Mouse (Mus musculus) CH12.LX (cell line): ENCODE results near the gene Foxk2. TPM values are rescaled to one million over a fixed set of nuclear protein-coding genes. Genes with fewer than 3 reads are reported as not detected.

Experiments used
- DNase-seq: peaks from one replicate; pipeline ENCODE4 v3.0.0-alpha.2; 2013; ENCODE audit errors: extremely low read depth
- H3K27ac ChIP-seq: 2 replicates; pipeline ENCODE4 v1.5.1; 2012; ENCODE audit warnings: low read depth, mild to moderate bottlenecking, control low read depth, moderate library complexity; ENCODE audit not compliant: insufficient read depth
- H3K27me3 ChIP-seq: replicated peaks from 2 replicates; pipeline ENCODE3; 2012; ENCODE audit warnings: inconsistent platforms
- H3K36me3 ChIP-seq, 2 experiments: replicated peaks in 1 of 2; 2 replicates each; pipeline versions ENCODE3 to v1.6.1; 2012; ENCODE audit warnings: inconsistent platforms in 1 of 2, low read length in 1 of 2, mild to moderate bottlenecking in 1 of 2, mixed read lengths in 1 of 2, moderate library complexity in 1 of 2; ENCODE audit not compliant: control insufficient read depth in 1 of 2, insufficient read depth in 1 of 2
- H3K4me1 ChIP-seq, 2 experiments: 2 replicates each; pipeline ENCODE4 v1.6.1; 2012; ENCODE audit warnings: inconsistent platforms in 1 of 2, moderate library complexity in 1 of 2; ENCODE audit not compliant: insufficient read depth in 2 of 2, control insufficient read depth in 1 of 2
- H3K4me2 ChIP-seq: 2 replicates; pipeline ENCODE4 v1.6.1; 2012; ENCODE audit warnings: low read depth, mild to moderate bottlenecking, control low read depth; ENCODE audit not compliant: poor library complexity, insufficient read depth, severe bottlenecking
- H3K4me3 ChIP-seq, 3 experiments: fragments of 150-350 bp in 1 of 3; sonication (generic) in 1 of 3; replicated peaks in 1 of 3; 2 replicates each; pipeline versions ENCODE3 to v1.5.1; 2011 to 2012; ENCODE audit warnings: low read depth in 2 of 3, low read length in 2 of 3, mild to moderate bottlenecking in 2 of 3, moderate library complexity in 2 of 3, control low read depth in 1 of 3, improper control_type of control experiment in 1 of 3, inconsistent platforms in 1 of 3, mixed read lengths in 1 of 3; ENCODE audit not compliant: poor library complexity in 1 of 3
- H3K79me2 ChIP-seq: replicated peaks from 2 replicates; pipeline ENCODE4 v1.6.1; 2012; ENCODE audit warnings: mild to moderate bottlenecking, moderate library complexity; ENCODE audit not compliant: control insufficient read depth, poor library complexity, insufficient read depth, severe bottlenecking; ENCODE audit errors: extremely low read depth
- H3K9ac ChIP-seq: 2 replicates; pipeline ENCODE4 v1.6.1; 2012; ENCODE audit warnings: low read depth, mild to moderate bottlenecking, control low read depth, moderate library complexity; ENCODE audit not compliant: insufficient read depth
- H3K9me3 ChIP-seq: replicated peaks from 2 replicates; pipeline ENCODE3; 2012; ENCODE audit warnings: low read length, inconsistent platforms, mixed read lengths
- BHLHE40 ChIP-seq: IDR thresholded peaks from 2 replicates; pipeline ENCODE4 v1.6.1; 2011; ENCODE audit warnings: mild to moderate bottlenecking, low read depth, low read length, improper control_type of control experiment
- CHD1 ChIP-seq: IDR thresholded peaks from 2 replicates; pipeline ENCODE4 v1.6.1; 2012; ENCODE audit warnings: low read depth, low read length, improper control_type of control experiment, inconsistent platforms
- CHD2 ChIP-seq: IDR thresholded peaks from 2 replicates; pipeline ENCODE4 v1.6.1; 2011; ENCODE audit warnings: low read length, improper control_type of control experiment
- CTCF ChIP-seq, 2 experiments: IDR thresholded peaks in 1 of 2; conservative IDR thresholded peaks in 1 of 2; 2 replicates each; pipeline ENCODE4 v1.5.1; 2011 to 2012; ENCODE audit warnings: low read depth in 2 of 2, low read length in 2 of 2, improper control_type of control experiment in 1 of 2, inconsistent platforms in 1 of 2, mild to moderate bottlenecking in 1 of 2, moderate library complexity in 1 of 2
- E2F4 ChIP-seq: IDR thresholded peaks from 2 replicates; pipeline ENCODE4 v1.6.1; 2011; ENCODE audit warnings: low read depth, low read length, improper control_type of control experiment; ENCODE audit not compliant: insufficient replicate concordance
- HCFC1 ChIP-seq: IDR thresholded peaks from 2 replicates; pipeline ENCODE4 v1.6.1; 2012; ENCODE audit warnings: low read depth, mild to moderate bottlenecking, inconsistent platforms, low read length, improper control_type of control experiment
- JUN ChIP-seq: IDR thresholded peaks from 2 replicates; pipeline ENCODE4 v1.6.1; 2011; ENCODE audit warnings: low read depth, mild to moderate bottlenecking, low read length, improper control_type of control experiment, moderate library complexity; ENCODE audit not compliant: insufficient read depth
- JUND ChIP-seq: conservative IDR thresholded peaks from 2 replicates; pipeline ENCODE4 v1.6.1; 2011; ENCODE audit warnings: low read depth, low read length, improper control_type of control experiment
- KAT2A ChIP-seq: IDR thresholded peaks from 2 replicates; pipeline ENCODE4 v1.6.1; 2012; ENCODE audit warnings: low read length, improper control_type of control experiment, inconsistent platforms; ENCODE audit not compliant: insufficient replicate concordance
- MAFK ChIP-seq: IDR thresholded peaks from 2 replicates; pipeline ENCODE4 v1.6.1; 2011; ENCODE audit warnings: low read length, improper control_type of control experiment; ENCODE audit not compliant: insufficient replicate concordance
- MAX ChIP-seq: IDR thresholded peaks from 2 replicates; pipeline ENCODE4 v1.6.1; 2011; ENCODE audit warnings: low read length, improper control_type of control experiment
- MAZ ChIP-seq: IDR thresholded peaks from 2 replicates; pipeline ENCODE4 v1.6.1; 2012; ENCODE audit warnings: low read depth, mild to moderate bottlenecking, inconsistent platforms, low read length, improper control_type of control experiment, moderate library complexity
- MXI1 ChIP-seq: IDR thresholded peaks from 2 replicates; pipeline ENCODE4 v1.6.1; 2011; ENCODE audit warnings: mild to moderate bottlenecking, low read depth, low read length, improper control_type of control experiment
- NELFE ChIP-seq: IDR thresholded peaks from 2 replicates; pipeline ENCODE4 v1.6.1; 2011; ENCODE audit warnings: low read depth, low read length, improper control_type of control experiment
- NRF1 ChIP-seq: IDR thresholded peaks from 2 replicates; pipeline ENCODE4 v1.6.1; 2014; ENCODE audit warnings: low read depth, mild to moderate bottlenecking, inconsistent platforms, low read length, improper control_type of control experiment, moderate library complexity
- PAX5 ChIP-seq: IDR thresholded peaks from 2 replicates; pipeline ENCODE4 v1.6.1; 2012; ENCODE audit warnings: low read length, inconsistent platforms, mixed read lengths
- POLR2A ChIP-seq: IDR thresholded peaks from 2 replicates; pipeline ENCODE4 v1.6.1; 2011; ENCODE audit warnings: low read depth, mild to moderate bottlenecking, improper control_type of control experiment, low read length
- POLR2AphosphoS2 ChIP-seq: IDR thresholded peaks from 2 replicates; pipeline ENCODE4 v1.6.1; 2011; ENCODE audit warnings: low read depth, low read length, improper control_type of control experiment
- RAD21 ChIP-seq: IDR thresholded peaks from 2 replicates; pipeline ENCODE4 v1.6.1; 2011; ENCODE audit warnings: low read depth, mild to moderate bottlenecking, low read length, improper control_type of control experiment, moderate library complexity
- SIN3A ChIP-seq: IDR thresholded peaks from 2 replicates; pipeline ENCODE4 v1.6.1; 2012; ENCODE audit warnings: low read length, improper control_type of control experiment, inconsistent platforms
- TBP ChIP-seq: conservative IDR thresholded peaks from 2 replicates; pipeline ENCODE4 v1.6.1; 2011; ENCODE audit warnings: low read depth, low read length, improper control_type of control experiment
- USF1 ChIP-seq: IDR thresholded peaks from 2 replicates; pipeline ENCODE4 v1.6.1; 2014; ENCODE audit warnings: low read depth, mild to moderate bottlenecking, inconsistent platforms, low read length, improper control_type of control experiment
- ZC3H11A ChIP-seq: IDR thresholded peaks from 2 replicates; pipeline ENCODE4 v1.6.1; 2012; ENCODE audit warnings: low read depth, mild to moderate bottlenecking, inconsistent platforms, low read length, improper control_type of control experiment
- ZMIZ1 ChIP-seq: IDR thresholded peaks from 2 replicates; pipeline ENCODE4 v1.6.1; 2012; ENCODE audit warnings: low read depth, mild to moderate bottlenecking, inconsistent platforms, low read length, improper control_type of control experiment
- dilution Hi-C: fragments of 300-500 bp; cut with MboI; formaldehyde crosslinking; loops from 2 replicates; pipeline ENCODE4 v1.14.3; 2020; ENCODE audit warnings: low sequenced_read_pairs; ENCODE audit not compliant: extremely low pct_unique_long_range_greater_than_20kb, extremely low pct_ligation_motif_present
- in situ Hi-C: fragments of 300-500 bp; cut with MboI; formaldehyde crosslinking; loops from 3 replicates; pipeline ENCODE4 v1.14.3; 2019; ENCODE audit warnings: low sequenced_read_pairs, low pct_ligation_motif_present, low pct_unique_long_range_greater_than_20kb, mixed read lengths
- polyA plus RNA-seq: library from polyadenylated mRNA; unstranded; fragments of >175 nt; gene quantifications from 2 replicates; pipeline ENCODE4 v1.2.1, GENCODE M21; 2012; ENCODE audit warnings: low read depth; ENCODE audit not compliant: insufficient read length
- total RNA-seq, 2 experiments: library from RNA; depleted of rRNA; stranded (reverse); fragments of 300-350 nt in 1 of 2; fragments of >200 nt in 1 of 2; gene quantifications; 2 replicates each; pipeline ENCODE4 v1.2.3; 2012 to 2014

Gene Foxk2
- total and polyA plus RNA-seq, 3 experiments = 26.9 to 44.3 (median 41.2) TPM

DNA sequence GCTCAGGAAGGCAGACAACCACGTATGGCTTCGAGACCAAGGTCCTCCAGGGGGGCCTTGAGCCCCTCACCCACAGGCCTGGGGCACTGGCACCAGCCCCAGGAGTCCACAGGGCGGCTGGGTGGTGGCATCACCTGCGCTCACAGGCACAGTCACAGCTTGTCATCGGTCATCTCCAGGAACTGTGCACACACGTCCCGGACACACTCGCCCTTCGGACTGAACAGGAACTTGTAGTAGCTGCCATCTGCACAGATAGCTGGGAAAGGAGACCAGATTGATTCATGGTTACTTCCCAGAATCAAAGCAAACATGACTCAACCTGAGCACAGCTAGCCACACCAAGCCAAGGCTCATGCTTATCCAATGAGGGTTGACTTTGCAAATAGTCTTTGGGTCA, 68.4 kb downstream of the Foxk2 start:
- Histone ChIP-seq H3K27ac (no peak overlapping the region), H3K79me2 (peaks cover 3% of the 10 kb centered on the region; the same call in 1 of the 2 replicates), H3K27me3 (no peaks in the 10 kb centered on the region), H3K4me1 (no peaks in the 10 kb centered on the region), H3K4me3 (no peak overlapping the region), H3K4me2 (no peak overlapping the region), H3K9ac (no peak overlapping the region), H3K36me3 (peaks cover 44 to 74% of the 10 kb centered on the region in 2 experiments), H3K9me3 (no peaks in the 10 kb centered on the region)
- in situ Hi-C loops (no loop called here), dilution Hi-C loops (no loop called here)
- no peak for DNase-seq
- TF ChIP-seq ZC3H11A = no peak
- TF ChIP-seq CHD2 = no peak
- TF ChIP-seq CTCF (conservative IDR thresholded peaks at IDR 0.05 in 1 of 2, IDR thresholded peaks at IDR 0.05 in 1 of 2; ENCODE audit: low read depth in 2 of 2, low read length in 2 of 2) = no peak
- no peak for TF ChIP-seq POLR2AphosphoS2
- TF ChIP-seq PAX5 = no peak
- TF ChIP-seq HCFC1 = no peak
- TF ChIP-seq NELFE = no peak
- no peak for TF ChIP-seq MAFK
- TF ChIP-seq MXI1 = no peak
- TF ChIP-seq USF1 = no peak

DNA sequence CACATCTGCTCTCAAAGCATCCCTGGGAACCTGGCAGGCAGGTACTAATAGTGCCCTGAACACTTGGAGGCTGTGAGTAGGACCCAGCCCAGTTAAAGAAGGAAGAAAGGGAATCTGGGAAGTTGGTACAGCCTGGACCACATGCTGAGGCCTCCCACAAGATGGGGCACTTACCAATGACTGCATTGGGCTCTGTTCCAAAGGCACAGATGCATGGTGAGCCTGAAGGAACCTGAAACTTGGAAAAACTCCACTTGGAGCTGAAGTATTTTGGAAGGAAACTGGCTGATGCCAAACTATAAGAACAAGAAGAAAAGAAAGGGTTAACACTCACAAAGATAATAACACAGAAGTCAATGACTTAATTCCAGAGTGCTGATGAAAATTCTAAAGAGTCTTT, 68.8 kb downstream of the Foxk2 start:
- no peak for DNase-seq
- dilution Hi-C loops = no loop called here
- no peak overlapping the region for H3K4me2 ChIP-seq
- no peaks in the 10 kb centered on the region for H3K9me3 ChIP-seq
- H3K9ac ChIP-seq = no peak overlapping the region
- no peak for TF ChIP-seq POLR2A
- H3K36me3 ChIP-seq = peaks cover 45 to 74% of the 10 kb centered on the region in 2 experiments
- peaks cover 3% of the 10 kb centered on the region; the same call in 1 of the 2 replicates for H3K79me2 ChIP-seq
- no peaks in the 10 kb centered on the region for H3K4me1 ChIP-seq
- no peak overlapping the region for H3K27ac ChIP-seq
- in situ Hi-C loops = no loop called here
- no peak overlapping the region for H3K4me3 ChIP-seq
- no peaks in the 10 kb centered on the region for H3K27me3 ChIP-seq

DNA sequence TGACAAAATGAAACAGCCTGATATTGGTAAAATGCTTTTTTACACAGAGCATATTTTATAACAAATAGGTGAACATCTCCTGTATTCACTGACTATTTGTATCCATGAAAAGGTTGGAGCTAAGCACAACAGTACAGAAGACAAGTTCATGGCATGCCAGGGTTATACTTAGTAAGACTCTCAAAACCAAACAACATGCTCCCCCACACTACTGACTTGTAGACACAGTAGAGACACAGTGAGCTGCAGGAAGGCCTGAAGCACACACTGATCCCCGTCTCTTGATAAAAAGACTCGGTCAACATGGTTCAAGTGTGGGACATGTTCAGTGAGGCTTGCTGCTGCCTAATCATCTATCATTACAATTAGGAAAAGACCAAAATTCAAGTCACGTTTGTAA, 71.9 kb downstream of the Foxk2 start:
- DNase-seq = no peak
- Histone ChIP-seq H3K9ac (no peak overlapping the region), H3K4me1 (no peaks in the 10 kb centered on the region), H3K9me3 (no peaks in the 10 kb centered on the region), H3K4me3 (no peak overlapping the region), H3K27ac (no peak overlapping the region), H3K79me2 (peaks cover 3% of the 10 kb centered on the region; the same call in 1 of the 2 replicates), H3K36me3 (peaks cover 66 to 90% of the 10 kb centered on the region in 2 experiments), H3K27me3 (no peaks in the 10 kb centered on the region), H3K4me2 (no peak overlapping the region)
- in situ Hi-C loops = no loop called here
- dilution Hi-C loops = no loop called here
- TF ChIP-seq CHD1 (no peak), MAX (no peak), MAZ (no peak), CHD2 (no peak), SIN3A (no peak), BHLHE40 (no peak), PAX5 (no peak), E2F4 (no peak), KAT2A (no peak), RAD21 (no peak), TBP (no peak), ZMIZ1 (no peak), NRF1 (no peak), JUN (no peak), JUND (no peak)
